Mouse (Mus musculus): ENCODE data around the gene Frmd4b.

The Frmd4b gene

DNA sequence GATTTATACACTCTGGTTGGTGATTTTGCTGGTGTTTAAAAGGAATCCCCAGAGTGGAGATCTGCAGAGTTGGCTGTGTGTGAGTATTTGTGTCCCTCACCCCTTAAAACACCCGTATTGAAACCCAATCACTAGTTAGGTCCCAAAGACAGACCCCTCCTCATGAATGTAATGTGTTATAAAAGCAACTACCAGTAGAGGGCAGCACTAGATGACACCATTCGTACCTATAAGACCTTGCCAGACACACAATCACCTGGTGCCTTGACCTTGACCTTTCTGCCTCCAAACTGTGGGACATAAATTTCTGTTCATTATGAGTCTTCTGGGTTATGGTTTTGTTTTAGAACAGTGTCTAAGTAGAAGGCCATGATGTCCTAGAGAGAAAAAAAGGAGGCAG, 96.8 kb downstream of the Frmd4b start:
- DNase-seq (ENCODE audit: low spot score) = peak; percentile 67

DNA sequence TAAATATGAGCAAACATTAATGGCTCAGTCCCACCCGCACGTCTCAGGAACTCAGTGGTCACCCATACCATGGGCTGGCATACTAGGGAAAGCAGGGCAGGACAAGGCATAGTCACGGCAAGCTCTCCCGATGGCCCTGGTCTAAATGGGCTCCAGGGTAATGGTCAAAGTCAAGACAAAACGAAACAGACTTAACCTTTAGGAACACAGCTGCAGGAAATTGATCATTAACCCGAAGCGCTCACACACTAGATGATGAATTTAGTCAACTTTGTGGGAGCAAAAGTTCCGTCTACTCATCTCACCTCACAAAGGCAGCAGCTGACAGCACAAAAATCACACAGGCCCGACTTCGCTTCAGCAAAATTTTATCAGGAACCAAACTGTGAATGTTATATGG, 97.8 kb downstream of the Frmd4b start:
- no peak for DNase-seq (ENCODE audit: low spot score)

DNA sequence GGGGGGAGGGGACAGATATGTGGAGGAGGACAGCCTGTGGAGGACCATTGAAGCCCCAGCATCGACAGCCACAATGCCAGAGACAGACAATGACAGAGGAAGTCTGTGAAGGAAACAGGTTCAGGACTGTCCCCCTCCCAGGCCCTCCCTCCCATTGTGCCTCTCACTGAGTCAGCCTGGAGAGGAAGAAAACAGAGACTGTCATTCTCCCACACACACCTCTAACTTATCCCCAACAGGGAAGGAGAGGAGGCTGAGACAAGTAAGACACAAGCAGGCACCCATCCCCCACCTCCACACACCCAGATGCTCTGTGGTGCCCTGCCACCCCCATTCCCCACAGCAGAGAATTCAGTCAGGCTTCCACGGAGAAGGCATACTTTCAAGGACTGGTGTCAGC, 98.9 kb downstream of the Frmd4b start:
- DNase-seq (ENCODE audit: low spot score) = no peak

DNA sequence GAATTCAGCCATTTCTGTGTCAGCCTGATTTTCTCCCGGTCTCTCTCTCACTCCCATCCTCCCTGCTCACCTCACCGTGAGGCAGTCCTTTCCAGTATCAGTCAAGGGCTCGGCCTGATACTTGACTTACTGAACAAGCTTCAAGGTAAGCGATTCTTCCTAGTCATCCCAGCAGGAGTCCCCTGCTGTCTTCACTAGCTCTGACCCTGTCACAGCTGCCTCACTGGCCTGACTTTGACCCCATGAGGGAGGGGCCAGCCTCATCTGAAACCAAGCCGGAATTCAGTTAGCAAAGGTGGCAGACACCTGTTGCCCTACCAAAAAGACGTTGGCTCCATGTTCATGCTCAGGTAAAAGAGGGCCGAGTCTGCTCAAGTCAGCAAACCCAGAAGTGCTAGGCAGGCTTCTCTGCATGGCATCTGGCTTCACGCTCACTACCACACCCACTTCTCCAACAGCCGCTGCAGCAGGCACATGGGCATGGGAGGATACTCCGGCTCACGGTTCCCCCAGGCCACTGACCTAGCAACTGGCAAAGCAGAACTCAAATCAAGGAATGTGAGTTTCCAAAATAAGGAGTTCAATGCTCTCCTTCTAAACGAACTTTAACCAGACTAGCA, 99.6 kb downstream of the Frmd4b start:
- DNase-seq (ENCODE audit: low spot score) = no peak

DNA sequence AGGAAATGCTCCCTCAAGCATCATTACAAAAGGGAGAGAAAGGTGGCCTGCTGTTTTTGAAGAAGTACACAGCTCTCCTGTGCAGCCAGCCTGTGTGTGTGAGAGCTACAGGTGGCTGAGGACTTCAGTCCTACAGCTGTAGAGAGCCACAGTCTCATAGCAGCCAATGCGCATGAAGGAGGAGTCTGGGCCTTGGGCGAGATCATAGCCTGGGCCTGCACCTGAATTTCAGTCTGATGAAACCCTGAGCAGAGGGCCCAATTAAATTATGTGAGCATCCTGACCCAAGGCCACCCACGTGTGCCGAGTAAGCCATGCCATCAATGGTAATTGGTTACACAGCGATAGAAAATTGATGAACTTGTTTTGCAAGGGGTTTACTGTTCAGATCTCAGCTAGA, 100.4 kb downstream of the Frmd4b start:
- DNase-seq (ENCODE audit: low spot score) = no peak

DNA sequence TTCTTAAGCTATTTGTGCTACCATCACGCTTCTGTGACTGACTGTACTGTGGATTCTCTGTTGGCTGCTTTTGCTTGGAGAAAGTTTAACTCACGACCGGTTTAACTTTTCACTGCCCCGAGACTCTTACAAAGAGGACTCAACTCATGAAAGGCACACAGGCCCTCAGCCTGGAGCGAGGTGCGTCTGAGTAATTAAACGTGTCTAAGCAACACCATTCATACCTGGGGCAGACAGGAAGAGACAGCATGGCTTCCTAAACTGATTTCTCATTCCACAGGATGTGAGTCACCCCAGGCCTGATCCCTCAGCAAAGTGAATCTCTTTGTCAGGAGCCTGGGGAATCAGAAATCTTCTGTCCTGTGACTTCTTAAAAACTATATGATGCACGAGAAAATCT, 106.6 kb downstream of the Frmd4b start:
- DNase-seq (ENCODE audit: low spot score) = no peak

DNA sequence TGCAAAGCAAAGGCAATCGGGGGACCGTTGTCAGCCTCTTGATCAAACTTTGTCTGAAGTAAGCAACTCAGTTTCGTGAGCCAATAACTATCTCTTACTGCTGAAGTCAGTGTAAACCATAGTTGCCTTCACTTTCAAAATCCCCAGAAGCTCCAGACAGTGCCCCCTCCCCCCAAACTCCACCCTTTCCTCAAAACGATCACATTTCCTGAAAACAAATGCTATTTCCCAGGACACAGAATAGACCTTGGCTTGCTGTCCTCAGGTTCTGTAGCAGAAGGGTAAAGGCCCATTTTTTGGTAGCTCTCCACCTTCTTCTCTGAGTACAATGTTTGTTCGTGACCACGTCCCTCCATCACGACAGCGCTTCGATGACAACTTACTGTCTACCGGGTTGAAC, 107.9 kb downstream of the Frmd4b start:
- no peak for DNase-seq (ENCODE audit: low spot score)

DNA sequence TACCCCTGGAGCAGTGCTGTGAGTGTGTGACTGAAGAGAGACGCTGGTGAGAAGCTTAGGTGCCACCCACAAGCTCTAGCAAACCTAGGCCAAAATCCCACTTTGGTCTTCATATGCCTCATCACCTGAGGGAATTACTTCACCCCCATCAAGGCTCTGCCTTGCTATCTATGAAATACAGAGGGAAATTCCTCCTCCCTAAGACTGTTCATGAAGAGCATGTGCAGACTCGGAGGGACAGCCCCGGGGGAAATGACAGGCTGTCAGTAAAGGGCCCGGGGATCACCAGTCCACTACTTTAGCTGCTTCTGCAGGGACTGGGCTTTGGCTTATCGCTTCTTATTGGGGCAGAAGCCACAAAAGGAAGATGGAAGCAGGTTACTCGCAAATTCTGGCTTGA, 108.9 kb downstream of the Frmd4b start:
- no peak for DNase-seq (ENCODE audit: low spot score)

DNA sequence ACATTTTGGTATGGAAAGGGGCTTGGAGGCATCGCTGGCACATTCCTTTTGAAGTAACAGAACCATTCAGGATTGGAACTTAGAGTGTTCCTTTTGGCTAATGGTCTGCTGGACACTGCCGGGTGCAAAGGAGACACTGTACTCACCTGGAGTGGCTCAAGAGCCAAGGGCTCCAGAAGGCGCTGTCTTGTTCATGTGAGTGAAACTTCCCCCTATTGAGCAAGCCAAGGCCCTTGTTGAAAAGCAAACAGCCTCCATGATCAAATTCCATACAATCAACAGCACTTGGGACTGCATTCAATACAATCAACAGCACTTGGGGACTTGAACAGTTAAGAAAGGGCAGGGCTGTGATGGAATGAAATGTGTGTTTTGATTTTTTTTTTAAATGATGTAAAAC, 109.4 kb downstream of the Frmd4b start:
- no peak for DNase-seq (ENCODE audit: low spot score)

DNA sequence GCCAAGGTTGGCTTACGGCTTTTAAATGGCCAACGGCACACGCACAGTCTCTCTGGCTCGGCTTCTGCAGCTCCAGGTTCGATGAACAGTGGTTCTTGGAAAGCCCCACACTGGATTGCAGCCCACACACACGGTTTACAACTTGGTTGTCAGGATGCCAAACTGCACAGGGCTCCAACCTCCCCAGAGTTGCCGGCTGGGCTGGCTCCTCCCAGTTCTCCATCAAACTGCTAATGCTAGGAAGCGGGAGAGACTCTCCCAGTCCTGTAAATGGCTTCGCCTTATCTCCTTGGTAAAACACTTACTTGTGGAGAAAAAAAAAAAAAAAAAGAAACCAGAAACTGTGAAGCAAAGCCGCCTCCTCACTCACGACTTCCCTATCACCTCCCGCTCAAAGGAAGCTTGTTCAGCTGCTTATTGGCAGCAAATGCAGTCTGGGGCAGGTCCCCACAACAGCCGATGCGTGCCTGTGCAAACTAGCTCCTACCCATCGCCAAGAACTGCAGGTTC, 111.1 kb downstream of the Frmd4b start:
- DNase-seq (ENCODE audit: low spot score) = peak; percentile 14

DNA sequence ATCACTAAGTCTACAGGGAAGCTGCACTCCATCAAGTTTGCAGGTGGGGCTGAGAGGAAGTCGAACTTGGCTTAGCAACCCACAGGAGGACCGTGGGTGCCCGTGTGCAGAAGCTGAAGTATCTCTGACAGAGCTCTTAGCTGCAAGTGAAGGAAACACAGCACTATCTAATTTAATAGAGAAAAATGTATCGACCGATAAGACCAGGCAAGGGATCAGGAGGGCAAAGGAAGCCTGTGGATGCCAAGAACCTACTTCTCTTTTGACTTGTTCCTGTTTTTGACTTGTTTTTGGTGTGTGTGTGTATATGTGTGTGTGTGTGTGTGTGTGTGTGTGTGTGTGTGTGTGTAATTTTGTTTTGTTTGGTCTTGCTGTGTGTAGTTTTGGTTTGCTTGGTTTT, 112.7 kb downstream of the Frmd4b start:
- no peak for DNase-seq (ENCODE audit: low spot score)

DNA sequence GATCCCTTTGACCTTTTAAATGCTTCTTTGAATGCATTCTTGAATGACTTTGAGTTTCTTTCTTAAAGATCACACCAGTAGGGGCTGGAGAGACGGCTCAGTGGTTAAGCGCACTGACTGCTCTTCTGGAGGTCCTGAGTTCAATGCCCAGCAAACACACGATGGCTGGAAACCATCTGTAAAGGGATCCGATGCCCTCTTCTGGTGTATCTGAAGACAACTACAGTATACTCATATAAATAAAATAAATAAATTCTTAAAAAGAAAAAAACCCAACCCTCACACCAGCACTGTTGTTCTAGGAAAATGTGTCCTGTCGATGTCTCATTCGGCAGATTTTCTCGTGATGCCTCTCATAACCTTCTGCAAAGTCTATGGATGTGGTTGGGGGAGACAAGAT, 116.3 kb downstream of the Frmd4b start:
- no peak for DNase-seq (ENCODE audit: low spot score)

DNA sequence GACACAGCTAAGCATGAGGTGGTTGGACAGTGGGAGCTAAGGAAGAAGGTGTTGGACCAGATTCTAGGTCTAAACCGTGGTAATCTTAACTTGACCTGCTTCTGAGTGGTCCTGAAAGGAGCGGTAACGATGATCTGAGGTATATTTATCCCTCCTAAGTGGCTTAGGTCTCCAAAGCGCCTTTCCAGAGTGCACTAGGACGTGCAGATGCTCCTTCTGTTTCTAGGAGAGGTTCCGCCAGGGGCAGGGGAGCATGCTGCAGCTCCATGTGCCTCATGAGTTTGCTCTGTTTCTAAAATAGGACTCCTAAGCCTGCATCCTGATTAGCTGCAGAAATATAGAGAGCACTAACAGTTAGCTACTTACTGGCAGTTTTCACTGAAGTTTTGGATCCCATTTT, 117.1 kb downstream of the Frmd4b start:
- no peak for DNase-seq (ENCODE audit: low spot score)

DNA sequence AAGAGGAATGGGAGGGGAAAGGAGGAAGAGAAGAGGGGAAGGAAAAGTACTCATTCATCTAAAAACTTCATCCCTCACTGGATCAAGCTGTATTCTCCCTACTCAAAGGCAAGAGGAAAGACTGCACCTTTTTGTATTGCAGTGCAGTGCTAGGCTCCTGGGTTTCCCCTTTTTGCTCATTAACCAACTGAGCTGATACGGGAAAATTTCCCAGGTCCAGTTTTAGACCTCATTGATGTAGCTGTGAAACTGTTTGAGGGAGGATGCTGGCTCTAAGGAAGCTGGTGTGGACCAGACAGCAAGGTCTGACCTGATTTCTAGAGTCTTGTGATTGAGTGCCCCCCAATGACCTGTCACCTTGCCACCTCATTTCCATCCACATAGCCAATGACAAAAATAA, 121.3 kb downstream of the Frmd4b start:
- DNase-seq (ENCODE audit: low spot score) = no peak

DNA sequence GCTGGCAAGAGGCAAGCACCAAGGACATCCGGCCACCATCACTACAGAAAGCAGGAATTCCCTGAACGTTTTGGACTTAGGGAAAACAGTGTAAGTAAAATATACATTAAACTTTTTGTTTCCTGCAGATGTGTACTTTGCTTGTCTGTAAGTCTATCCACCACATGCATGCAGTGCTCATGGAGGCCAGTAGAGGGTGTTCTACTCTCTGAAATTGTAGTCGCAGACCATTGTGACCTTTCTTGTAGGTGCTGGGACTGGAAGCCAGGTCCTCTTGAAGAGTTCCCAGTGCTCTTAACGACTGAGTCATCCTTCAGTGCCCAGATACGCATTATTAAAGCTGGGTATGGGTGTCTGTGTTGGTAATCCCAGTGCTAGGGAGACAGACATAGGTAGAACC, 126.3 kb downstream of the Frmd4b start:
- DNase-seq (ENCODE audit: low spot score) = no peak

DNA sequence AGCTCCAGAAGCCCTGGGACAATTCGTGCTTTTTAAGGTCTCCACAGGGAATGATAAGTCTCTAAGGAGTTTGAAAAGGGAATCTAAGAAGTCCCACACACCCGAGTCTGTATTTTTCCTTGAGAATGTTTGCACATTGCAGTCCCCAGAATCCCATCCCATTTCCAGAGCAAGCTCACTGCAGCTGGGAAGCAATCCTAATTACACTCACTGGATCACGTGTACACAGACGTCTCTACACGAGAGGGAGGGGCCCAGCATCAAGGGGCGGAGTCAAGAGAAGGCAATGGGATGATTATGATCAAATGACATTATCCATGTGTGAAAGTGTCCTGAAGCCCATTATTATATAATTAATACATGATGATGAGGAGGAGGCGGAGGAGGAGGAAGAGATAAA, 128.5 kb downstream of the Frmd4b start:
- DNase-seq (ENCODE audit: low spot score) = peak; percentile 53

DNA sequence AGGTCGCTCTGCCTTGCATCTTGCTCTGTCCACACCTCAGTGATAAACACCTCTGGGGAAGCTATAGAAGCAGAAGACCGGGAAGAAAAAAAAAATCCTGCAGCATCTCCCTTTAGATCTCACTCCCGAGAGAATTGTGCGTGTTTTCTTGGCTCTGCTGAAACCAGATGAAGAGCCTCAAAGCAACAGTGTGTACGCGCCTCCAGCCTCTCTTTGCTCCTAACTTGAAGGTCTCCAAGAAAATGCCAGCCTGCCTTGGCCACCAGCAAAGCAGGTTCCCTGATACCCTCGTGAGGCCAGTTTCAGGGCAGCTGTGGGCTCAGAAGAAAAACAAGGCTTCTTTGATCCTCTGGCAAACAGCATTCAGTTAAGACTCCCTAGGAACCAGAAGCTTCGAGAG, 129.1 kb downstream of the Frmd4b start:
- DNase-seq (ENCODE audit: low spot score) = peak; percentile 20

DNA sequence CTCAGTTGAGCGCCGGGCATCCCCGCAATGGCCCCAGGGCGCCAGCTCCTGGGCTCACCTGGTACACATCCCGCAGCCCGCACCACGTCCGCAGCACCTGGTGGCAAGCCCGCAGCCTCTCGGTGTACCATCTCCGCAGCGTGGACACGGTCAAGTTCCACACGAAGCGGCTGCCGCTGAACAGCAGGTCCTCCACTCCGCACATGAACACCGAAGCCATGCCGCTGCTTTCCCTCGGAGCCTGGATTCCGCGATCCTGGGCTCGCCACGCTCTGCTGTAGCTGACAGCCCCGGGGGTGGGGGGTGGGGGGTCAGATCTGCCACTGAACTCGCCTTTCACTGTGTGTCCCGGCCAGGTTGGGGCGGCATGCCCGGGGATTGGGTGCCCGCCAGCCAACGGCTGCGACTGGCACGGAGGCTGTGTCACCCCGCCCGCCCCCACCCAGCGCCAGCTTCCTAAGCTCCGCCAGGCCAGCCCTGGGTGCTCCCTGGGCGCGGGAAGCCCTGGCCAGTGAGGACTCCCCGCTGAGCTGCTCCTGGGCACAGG, 129.7 kb downstream of the Frmd4b start:
- peak; percentile 42 for DNase-seq (ENCODE audit: low spot score)

DNA sequence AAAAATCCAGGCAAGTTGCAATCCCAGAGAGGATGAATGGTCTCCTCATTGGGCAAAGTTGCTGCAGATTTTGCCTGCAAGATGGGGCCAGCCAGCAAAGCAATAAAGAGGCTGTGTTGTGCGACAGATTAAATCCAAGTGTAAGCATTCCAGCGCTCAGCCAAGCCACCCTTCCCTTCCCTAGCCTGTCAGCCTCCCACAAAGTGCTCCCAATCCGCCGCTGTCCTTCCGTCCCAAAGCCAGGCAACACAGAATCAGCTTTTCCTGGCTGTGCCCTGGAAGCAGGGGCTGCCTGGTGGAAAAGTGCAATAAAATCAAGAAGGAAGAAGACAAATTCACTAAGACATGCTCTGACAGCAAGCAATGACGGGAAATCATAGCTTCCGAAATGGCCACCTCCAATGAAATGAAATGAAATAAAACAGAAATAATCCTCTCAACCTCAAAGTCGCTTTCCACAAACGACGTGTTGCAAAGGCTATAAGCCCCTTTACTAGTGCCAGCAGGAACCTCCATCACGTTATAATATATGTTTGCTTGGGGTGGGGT, 130.5 kb downstream of the Frmd4b start:
- DNase-seq (ENCODE audit: low spot score) = peak; percentile 23

DNA sequence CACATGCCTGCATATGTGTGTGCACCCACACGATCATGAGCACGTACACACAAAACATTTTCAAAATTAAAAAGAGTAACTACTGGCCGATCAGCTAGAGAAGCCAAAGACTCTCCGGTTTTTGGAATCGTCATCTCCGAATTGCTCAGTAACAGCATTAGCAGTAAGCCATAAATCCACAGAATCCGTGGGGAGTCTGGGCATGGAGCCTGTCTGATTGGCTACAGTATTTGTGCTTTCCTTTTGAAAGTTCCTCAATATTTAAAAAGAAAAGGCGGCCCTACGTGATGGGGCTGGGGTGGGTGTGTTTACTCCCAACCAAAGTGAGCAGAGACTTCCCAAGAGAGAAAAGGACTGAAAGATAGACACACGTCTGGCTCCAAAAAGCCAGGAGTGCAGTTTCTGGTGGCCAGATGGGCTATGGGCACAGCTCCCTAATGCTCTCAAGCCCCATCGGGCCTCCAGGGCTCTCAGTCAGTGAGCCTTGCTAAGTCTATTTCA, 131.4 kb downstream of the Frmd4b start:
- DNase-seq (ENCODE audit: low spot score) = no peak

DNA sequence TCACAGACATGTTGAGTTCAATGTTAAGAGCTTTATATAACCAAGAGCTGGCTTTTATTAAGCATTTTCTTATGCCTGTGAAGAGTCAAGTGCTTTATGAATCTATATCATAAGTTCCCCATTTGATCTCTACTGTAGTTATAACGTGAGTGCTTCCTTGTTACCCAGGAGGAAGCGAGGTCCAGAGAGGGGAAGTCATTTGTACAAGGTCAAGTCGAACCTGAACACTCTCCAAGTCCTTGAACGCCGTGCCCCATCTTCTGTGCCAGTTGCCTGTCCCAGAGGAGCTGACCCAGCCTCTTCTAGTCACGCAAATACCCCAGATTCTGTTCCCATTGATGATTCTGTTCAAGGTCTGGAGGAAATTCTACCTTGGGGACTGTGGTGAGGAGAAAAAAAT, 135.4 kb downstream of the Frmd4b start:
- no peak for DNase-seq (ENCODE audit: low spot score)

DNA sequence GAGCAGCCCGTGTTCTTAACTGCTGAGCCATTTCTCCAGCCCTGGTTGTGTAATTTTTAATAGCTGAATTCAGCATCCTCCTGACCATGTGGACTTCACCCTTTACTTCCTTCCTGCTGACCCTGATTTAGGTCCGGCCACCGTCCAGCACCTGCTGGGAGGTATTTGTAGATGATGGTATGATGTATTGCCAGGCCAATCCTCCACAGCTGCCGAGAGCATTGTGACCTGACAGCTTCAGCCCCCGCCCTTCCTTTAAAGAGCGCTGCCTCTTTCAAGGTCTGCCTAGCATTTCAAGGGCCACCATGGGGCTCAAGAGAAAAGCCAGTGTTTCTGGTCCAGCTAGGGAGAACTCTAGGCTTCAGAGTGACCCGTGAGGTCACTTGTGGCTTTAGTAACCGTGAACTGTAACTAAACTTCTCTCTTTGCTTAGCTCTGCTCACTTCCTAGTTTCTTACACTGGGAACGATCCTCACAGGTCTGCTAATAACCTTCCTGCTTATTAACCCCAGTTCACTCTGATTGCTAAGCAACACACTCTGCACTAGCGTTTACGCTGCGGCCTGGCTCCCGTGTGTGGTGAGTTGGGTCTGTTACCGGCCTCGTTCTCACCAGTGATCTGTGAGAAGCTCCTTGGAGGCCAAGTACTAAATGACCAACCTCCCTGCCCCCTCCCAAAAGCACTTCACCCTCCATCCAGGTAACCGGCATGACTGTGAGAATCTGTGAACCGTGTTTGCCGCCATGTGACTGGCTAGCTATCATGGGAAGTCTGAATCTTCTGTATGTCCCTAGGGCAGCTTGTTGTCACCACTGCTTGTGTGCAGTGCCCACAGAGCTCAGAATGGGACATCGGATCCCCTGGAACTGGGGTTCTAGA, 138.1 kb downstream of the Frmd4b start:
- DNase-seq (ENCODE audit: low spot score) = peak; percentile 44

DNA sequence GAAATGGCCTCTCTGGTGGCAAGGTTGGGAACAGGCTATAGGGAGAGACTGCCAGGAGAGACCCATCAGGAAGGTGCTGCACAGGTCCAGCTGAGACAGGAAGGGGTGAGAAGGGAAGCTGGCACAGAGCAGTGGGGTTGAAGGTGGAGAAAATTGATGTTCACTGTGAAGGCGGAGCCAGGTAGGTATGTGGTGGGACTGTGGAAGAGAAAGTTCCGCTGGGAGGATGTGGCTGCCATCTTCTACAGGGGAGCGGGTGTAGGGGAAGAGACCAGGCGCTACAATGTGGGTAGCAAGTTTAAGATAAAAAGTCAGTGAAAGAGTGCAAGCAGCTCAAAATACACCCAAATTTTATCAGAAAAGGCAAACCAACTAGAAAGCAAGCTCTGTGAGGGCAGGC, 143.7 kb downstream of the Frmd4b start:
- no peak for DNase-seq (ENCODE audit: low spot score)

Measured in embryo, embryonic 10 days (tissue).